Mouse (Mus musculus): ENCODE results near the gene Mst1.

The Mst1 gene

DNA sequence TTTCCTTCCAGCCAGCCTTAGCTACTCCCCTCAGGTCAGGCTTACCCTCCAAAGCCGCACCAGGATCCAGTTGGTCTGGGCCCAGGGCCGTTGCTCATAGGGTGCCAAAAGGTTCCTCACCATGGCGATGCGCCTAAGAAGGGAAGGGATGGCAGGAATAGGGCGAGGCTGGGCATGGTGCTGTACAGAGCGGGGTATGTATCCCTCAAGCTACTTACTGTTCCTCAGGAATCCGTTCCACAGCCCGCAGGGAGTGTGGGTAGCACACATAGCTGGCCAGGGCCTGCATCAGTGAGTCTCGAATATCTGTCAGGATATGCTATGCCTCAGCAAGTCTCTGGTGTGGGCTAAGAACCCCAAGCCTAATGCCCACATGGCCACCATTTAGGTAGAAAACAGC is 21.9 kb upstream of the Mst1 start:
- DNase-seq = no peak

GRCm38 (mm10) chr9:108062142-108062541 is 18.1 kb upstream of the Mst1 start:
- peak in 1 of 2 experiments; percentile 2 for DNase-seq

GRCm38 (mm10) chr9:108063361-108063760 is 16.9 kb upstream of the Mst1 start:
- no peak for DNase-seq

- peak; percentile 85 to 88 for DNase-seq
These were observed 14.7 kb upstream of the Mst1 start for GRCm38 (mm10) chr9:108065491-108066011.

GRCm38 (mm10) chr9:108067199-108067598 is 13.0 kb upstream of the Mst1 start:
- DNase-seq = peak; percentile 28 to 56

DNA sequence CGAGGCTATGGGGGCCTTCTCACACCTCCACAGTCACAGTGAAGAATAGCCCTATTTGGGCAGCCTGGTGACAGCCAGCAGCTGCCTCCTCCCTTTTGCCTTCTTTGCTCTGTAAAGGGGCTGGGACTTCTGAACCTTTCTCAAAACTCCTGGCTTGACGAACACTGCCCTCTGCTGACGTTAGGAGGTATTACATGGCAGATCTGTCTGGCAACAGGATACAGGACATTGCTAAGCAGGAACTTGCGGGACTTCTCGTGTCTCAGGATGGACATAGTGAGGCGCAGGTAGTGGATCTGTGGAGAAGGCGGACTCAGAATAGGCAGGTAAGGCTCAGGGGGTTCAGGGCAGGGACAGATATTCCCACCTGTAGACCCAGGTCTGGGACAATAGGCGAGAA is 12.3 kb upstream of the Mst1 start:
- peak; percentile 93 to 94 for DNase-seq

GRCm38 (mm10) chr9:108069007-108069406 is 11.2 kb upstream of the Mst1 start:
- no peak for DNase-seq

DNA sequence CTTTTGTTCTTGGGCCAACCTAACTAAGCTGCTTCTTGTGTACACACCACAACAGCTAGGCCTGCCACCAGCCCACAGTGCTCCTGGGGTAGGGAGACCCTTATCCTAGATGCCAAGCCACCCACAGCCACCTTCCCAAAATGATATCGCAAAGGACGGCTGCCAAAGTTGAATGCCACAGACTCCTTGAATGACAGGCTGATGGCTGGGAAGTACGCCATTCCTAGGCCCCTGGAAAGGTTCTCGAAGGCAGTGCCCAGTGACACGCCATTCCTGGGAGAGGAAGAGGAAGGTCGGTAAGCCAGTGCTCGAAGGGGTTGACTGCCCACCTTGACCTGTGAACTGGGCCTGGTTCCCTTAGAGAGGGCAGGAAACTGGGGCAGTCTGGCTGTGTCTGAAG is 10.7 kb upstream of the Mst1 start:
- DNase-seq = no peak

GRCm38 (mm10) chr9:108071801-108072200 is 8.4 kb upstream of the Mst1 start:
- no peak for DNase-seq

- DNase-seq = peak; percentile 67 to 70
These were observed 7.7 kb upstream of the Mst1 start for GRCm38 (mm10) chr9:108072481-108072924.

- DNase-seq = peak; percentile 78 to 88
These were observed 6.9 kb upstream of the Mst1 start for GRCm38 (mm10) chr9:108073141-108073930.

DNA sequence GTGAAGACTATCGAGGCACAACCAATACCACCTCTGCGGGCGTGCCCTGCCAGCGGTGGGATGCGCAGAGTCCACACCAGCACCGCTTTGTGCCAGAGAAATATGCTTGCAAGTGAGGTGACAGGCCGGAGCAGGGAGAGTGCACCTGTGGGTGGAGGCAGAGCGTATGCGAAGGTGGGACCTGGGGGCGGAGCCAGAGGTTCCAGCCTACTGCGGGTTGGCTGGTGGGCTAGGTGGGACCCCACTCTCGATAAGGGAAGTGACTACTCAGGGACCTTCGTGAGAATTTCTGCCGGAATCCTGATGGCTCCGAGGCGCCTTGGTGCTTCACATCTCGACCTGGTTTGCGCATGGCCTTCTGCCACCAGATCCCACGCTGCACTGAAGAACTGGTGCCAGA is 2.3 kb downstream of the Mst1 start:
- DNase-seq = peak; percentile 60 to 66

DNA sequence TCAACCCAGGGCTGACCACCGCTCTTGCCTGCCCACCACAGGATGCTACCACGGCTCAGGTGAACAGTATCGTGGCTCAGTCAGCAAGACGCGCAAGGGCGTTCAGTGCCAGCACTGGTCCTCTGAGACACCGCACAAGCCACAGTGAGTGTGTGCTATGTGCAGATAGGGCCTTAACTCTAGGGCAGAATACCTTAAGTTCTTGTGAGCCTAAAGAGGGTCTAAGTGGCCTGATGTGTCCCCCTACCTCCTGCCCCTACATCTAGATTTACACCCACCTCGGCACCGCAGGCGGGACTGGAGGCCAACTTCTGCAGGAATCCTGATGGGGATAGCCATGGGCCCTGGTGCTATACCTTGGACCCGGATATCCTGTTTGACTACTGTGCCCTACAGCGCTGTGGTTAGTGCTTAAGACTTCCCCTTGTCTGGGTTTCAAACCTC is 2.8 kb downstream of the Mst1 start, which contains the start of gene Rnf123:
Gene Rnf123 (minus strand): TSS at position 359 of the 444 bp plus-strand sequence.
- no peak for DNase-seq

DNA sequence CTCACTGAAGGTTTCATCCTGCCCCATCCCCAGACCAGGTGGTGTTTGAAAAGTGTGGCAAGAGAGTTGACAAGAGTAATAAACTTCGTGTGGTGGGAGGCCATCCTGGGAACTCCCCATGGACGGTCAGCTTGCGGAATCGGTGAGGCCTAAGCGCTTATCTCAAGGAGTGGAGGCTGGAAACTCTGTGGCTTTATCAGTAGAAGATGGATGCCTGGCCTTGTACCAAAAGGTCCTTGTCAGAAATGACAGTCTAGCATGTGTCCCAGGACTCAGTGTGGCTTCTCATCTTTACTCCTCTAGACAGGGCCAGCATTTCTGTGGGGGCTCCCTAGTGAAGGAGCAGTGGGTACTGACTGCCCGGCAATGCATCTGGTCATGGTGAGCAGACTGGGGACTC is 3.3 kb downstream of the Mst1 start:
- no peak for DNase-seq

DNA sequence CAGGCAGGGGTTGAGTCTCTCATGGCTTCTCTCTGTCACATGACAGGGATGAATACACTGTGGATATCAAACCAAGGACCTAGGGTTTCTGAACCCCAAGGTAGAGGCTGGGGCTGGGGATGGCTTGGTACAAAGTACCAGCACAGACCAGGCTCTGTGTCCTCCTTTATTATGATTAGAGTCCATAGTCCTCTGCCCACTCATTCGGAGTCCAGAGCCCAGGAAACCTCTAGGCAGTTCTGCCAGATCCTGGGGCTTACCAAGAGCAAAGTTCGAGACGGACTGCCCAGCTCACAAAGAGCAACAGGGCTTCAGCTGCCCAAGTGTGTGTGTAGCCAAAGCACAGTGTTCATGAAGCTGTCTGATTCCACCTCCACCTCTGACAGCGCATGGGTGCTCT is 5.0 kb downstream of the Mst1 start:
- no peak for DNase-seq

DNA sequence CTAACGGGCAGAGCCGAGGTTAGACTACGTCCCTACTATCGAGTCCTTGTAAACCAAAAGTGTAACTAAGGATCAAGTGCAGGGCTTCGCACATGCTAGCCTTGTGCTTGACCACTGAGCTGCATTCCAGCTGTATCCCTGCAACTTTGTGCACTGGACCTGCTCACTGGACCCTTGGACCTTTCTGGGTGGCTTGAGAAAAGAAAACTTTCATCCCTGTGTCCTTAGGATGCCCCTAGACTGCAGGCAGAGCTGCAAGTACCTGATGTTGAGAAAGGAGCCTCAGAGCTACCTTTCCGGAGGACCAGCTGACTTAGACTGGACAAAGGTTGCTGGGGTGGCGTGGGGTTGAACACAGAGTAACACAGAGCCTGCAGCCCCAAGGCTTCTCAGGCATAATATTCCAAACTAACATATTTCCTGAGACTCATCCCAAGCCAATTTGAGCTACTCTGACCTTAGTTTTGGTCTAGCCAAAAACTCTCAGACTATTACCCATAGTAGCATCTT is 10.4 kb downstream of the Mst1 start:
- no peak for DNase-seq

GRCm38 (mm10) chr9:108093586-108093985 is 13.3 kb downstream of the Mst1 start:
- peak in 1 of 2 experiments; percentile 61 for DNase-seq

DNA sequence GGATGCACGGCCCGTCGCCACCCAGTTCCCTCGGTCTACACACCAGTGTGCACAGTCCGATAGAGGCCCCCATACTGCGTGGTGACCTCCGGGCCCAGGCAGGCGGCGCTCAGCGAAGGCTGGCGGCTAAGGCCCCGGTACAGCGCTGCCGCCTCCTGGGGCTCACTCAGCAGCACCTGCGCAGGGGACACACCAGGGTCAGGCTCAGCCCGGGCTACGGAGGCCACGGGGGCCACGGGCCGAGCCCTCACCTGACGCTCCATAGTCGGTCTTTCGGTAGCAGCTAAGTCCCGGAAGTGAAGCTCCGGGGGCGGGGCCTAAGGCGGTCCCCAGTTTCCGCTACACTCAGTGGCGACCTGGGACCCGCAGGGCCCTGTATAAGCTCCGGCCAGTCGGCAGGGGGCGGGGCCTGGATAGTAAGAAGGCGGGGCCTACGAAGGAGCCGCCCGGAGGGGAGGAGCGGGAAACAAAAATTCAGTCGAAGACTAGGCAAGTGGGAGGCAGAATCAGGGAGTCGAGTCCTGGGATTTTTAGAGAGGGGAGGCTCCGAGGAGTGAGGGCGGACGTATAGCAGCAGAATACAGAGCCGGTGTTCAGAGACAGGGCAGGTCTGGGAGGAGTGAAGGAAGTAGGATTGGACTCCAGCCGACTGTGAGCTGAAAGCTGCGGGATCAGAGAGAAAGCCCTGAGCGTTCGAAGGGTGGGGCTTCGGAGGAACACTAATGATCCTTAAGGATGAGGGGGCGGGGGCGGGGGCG is 14.1 kb downstream of the Mst1 start, which contains the start of gene Apeh:
Gene Apeh (minus strand): TSS at position 423 of the 758 bp plus-strand sequence.
- peak; percentile 95 for DNase-seq

GRCm38 (mm10) chr9:108094998-108095411 is 14.8 kb downstream of the Mst1 start:
- DNase-seq = peak; percentile 41 to 51

- DNase-seq = peak; percentile 82 to 83
These were observed 15.3 kb downstream of the Mst1 start for GRCm38 (mm10) chr9:108095518-108095917.

DNA sequence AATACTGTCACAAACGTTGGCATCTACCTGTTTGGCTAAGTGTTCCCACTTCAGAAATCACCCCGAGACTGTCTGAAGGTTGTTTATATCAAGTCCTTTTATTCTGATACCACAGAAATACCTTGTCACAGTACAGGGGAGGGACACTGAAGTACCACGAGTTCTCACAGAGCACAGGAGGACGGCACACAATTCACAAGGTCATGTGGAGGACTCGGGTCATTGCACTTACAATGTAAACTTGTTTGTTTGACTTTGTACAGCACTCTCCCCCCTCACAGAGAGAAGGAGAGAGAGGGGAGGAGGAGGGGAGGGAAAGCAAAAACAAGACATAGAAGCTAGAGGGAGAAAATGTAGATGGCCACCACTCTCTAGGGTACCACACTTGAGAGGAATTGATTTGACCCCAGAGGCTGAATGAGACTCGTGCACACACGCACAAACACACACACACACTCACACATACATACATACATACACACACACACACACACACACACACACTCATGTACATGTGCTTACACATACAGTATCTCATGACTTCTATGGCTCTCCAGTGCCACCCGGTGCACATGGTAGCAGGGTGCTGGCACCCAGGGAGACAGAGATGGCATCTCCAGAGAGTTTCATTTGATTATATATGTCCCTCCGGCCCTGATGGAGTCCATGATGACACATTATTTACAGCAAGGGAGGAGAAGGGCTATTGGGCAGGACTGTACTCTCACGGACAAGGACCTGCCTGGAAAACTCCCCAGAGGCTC is 15.9 kb downstream of the Mst1 start:
- DNase-seq = no peak

GRCm38 (mm10) chr9:108099619-108100018 is 19.4 kb downstream of the Mst1 start:
- peak; percentile 70 to 71 for DNase-seq

All from cerebellum, postnatal 14 days (tissue).